10 mouse cellular contexts compared by ENCODE assay signal in the genomic region with DNA sequence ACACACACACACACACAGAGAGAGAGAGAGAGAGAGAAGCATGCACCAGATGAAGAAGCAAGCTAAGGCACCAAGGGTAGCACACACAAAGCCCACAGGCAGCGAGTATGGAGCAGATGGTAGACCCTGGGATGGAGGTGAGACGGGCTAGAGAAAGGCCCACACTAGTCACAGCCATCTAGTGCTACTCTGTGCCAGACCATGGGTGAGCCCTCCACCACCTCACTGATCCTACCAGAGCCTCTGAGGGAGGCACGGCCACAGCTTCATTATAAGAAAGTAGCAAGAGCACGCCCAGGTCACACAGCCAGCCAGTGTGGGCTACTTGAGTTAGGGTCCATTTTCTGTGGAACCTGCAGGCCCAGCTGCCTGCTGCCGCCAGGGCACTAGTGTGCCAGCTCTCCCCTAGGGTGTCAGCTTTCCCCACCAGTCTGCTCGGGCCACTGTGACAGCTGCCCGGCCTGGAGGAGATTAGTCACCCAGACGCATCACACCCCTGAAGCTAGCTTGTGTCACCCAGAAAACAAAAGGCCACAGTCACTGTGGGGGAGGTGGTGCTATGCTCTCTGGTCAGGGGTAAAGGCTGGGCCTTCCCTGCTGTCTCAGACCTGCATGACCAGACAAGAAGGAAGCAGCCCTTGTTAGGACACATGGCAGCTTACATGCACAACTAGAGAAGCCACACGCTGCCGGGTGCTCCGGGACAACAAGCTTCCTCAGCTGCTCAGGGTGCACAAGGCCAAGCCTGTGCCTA. TPM values are rescaled to one million over a fixed set of nuclear protein-coding genes. Genes with fewer than 3 reads are reported as not detected.
DNase-seq lines count a peak whose midpoint lies in the region; ATAC-seq and TF ChIP-seq lines count a peak whose summit lies in the region.
"Had no signal": no experiment of that assay in that cellular context is flagged by ENCODE, and none has a peak within 500 bp of the region (broad histone marks: within the 10 kb centered on the region; RNA-seq: fewer than 3 reads in every experiment).

No protein-coding gene starts in this region.

- no peaks in the 10 kb centered on the region for H3K9me3 ChIP-seq in intestine, postnatal 0 days (ENCODE audit: control insufficient read depth)
- no peaks in the 10 kb centered on the region for H3K9me3 ChIP-seq in midbrain, embryonic 12.5 days

- peak; percentile 10; the same call in 1 of the 2 replicates for ATAC-seq in intestine, postnatal 0 days
- no peak for ATAC-seq in midbrain, embryonic 12.5 days (ENCODE audit: low FRiP score, low read depth)

- intact Hi-C loops in left cerebral cortex, postnatal 4 days (cut with DNase I): no loop called here
- intact Hi-C loops in gastrocnemius, adult 2 months (cut with DNase I): loop anchor here (2.0 to 10.0 kb wide), 2 partner anchors 39 to 1097 kb away; a partner anchor contains a TSS

- peak overlapping the region; percentile 92 for H3K27ac ChIP-seq in bone marrow macrophage, adult 2 months (ENCODE audit: insufficient read depth, low read depth, low read length)
- H3K27ac ChIP-seq in gastrocnemius, adult 2 months: peak overlapping the region; percentile 99
- peak overlapping the region; percentile 15 for H3K27ac ChIP-seq in intestine, postnatal 0 days (ENCODE audit: low read depth, low read length)
- peak overlapping the region; percentile 27 for H3K27ac ChIP-seq in midbrain, embryonic 12.5 days (replicated peaks)

- TF ChIP-seq CTCF in bone marrow macrophage, adult 2 months (IDR thresholded peaks at IDR 0.05; ENCODE audit: low read depth, low read length): no peak
- peak; percentile 21; the same call in 1 of the 2 replicates for TF ChIP-seq CTCF in gastrocnemius, adult 2 months (IDR thresholded peaks at IDR 0.05)
- no peak for TF ChIP-seq CTCF in intestine, postnatal 0 days (IDR thresholded peaks at IDR 0.05; ENCODE audit: low read depth)

- no peaks in the 10 kb centered on the region for H3K27me3 ChIP-seq in intestine, postnatal 0 days (replicated peaks; ENCODE audit: control insufficient read depth, insufficient read depth, low read length)
- H3K27me3 ChIP-seq in midbrain, embryonic 12.5 days: no peaks in the 10 kb centered on the region; the same call in 1 of the 2 replicates

- 39% methylated on average over 11 of the region's 11 CpGs for WGBS in intestine, postnatal 0 days
- 51% methylated on average over 11 of the region's 11 CpGs for WGBS in midbrain, embryonic 12.5 days

- no peak for TF ChIP-seq POLR2A in bone marrow macrophage, adult 2 months (IDR thresholded peaks at IDR 0.05; ENCODE audit: borderline replicate concordance, low read depth, low read length)

- no peak overlapping the region for H3K9ac ChIP-seq in intestine, postnatal 0 days (ENCODE audit: low read depth, low read length)
- no peak overlapping the region for H3K9ac ChIP-seq in midbrain, embryonic 12.5 days (replicated peaks)

- H3K36me3 ChIP-seq in intestine, postnatal 0 days (ENCODE audit: control insufficient read depth, insufficient read depth): peaks cover 25% of the 10 kb centered on the region
- H3K36me3 ChIP-seq in midbrain, embryonic 12.5 days: no peaks in the 10 kb centered on the region

- H3K4me1 ChIP-seq in bone marrow macrophage, adult 2 months (ENCODE audit: control insufficient read depth, insufficient read depth, low read length): peaks cover 44% of the 10 kb centered on the region
- peaks cover 20% of the 10 kb centered on the region for H3K4me1 ChIP-seq in intestine, postnatal 0 days (replicated peaks; ENCODE audit: control insufficient read depth, insufficient read depth, low read length)
- peaks cover 47% of the 10 kb centered on the region for H3K4me1 ChIP-seq in midbrain, embryonic 12.5 days

- peak; percentile 74 for DNase-seq in left cerebral cortex, postnatal 4 days
- no peak for DNase-seq in left cerebral cortex, adult 11 months (ENCODE audit: low spot score)
- DNase-seq in gastrocnemius, adult 2 months: peak; percentile 87
- no peak for DNase-seq in ovary, postnatal 10 days (ENCODE audit: low spot score)
- DNase-seq in kidney, postnatal 14 days: no peak

- peak overlapping the region; percentile 55 for H3K4me3 ChIP-seq in bone marrow macrophage, adult 2 months (ENCODE audit: insufficient read depth, low read length)
- peak overlapping the region; percentile 83 for H3K4me3 ChIP-seq in gastrocnemius, adult 2 months
- H3K4me3 ChIP-seq in intestine, postnatal 0 days (ENCODE audit: low read depth, low read length): no peak overlapping the region
- H3K4me3 ChIP-seq in midbrain, embryonic 12.5 days: no peak overlapping the region

- peak overlapping the region; percentile 35 for H3K4me2 ChIP-seq in intestine, postnatal 0 days (replicated peaks; ENCODE audit: low read depth)
- H3K4me2 ChIP-seq in midbrain, embryonic 12.5 days (replicated peaks): no peak overlapping the region

RNA-seq across cellular contexts. Expression of a gene that starts 2.1 kb away (rescaled TPM):
- total RNA-seq in left cerebral cortex, postnatal 4 days (2021): not detected
- not detected in 2 replicates for polyA plus RNA-seq in bone marrow macrophage, adult 2 months (2012; ENCODE audit: insufficient read depth, insufficient read length, missing spikeins)
- total RNA-seq in gastrocnemius, adult 2 months (2021): not detected
- polyA plus RNA-seq in intestine, postnatal 0 days (2015; fragmentation: Nextera tagmentation; extraction: Ambion mirVana): 0.21 and 0.30 TPM in 2 replicates
- polyA plus RNA-seq in midbrain, embryonic 12.5 days (2016; fragmentation: Nextera tagmentation; extraction: Ambion mirVana): 0.37 TPM in 2 replicates
- polyA plus RNA-seq: embryonic facial prominence, embryonic 11.5 days had no signal

RNA-seq across cellular contexts. Expression of a gene that starts 15.5 kb away (rescaled TPM):
- total RNA-seq in left cerebral cortex, postnatal 4 days (2021): 10 to 100 TPM; 40.6 to 45.4 TPM
- 1.0 and 3.4 TPM in 2 replicates for polyA plus RNA-seq in bone marrow macrophage, adult 2 months (2012; ENCODE audit: insufficient read depth, insufficient read length, missing spikeins)
- under 1 TPM; 0.51 to 0.92 TPM for total RNA-seq in gastrocnemius, adult 2 months (2021)
- polyA plus RNA-seq in intestine, postnatal 0 days (2015; fragmentation: Nextera tagmentation; extraction: Ambion mirVana): 119 and 128 TPM in 2 replicates
- 672 and 763 TPM in 2 replicates for polyA plus RNA-seq in midbrain, embryonic 12.5 days (2016; fragmentation: Nextera tagmentation; extraction: Ambion mirVana)

RNA-seq across cellular contexts. Expression of a gene that starts 20.5 kb away (rescaled TPM):
- total RNA-seq in left cerebral cortex, postnatal 4 days (2021): 10 to 100 TPM; 10.8 to 12.2 TPM
- polyA plus RNA-seq in bone marrow macrophage, adult 2 months (2012; ENCODE audit: insufficient read depth, insufficient read length, missing spikeins): not detected in 2 replicates
- not detected for total RNA-seq in gastrocnemius, adult 2 months (2021)
- 0.24 and 0.26 TPM in 2 replicates for polyA plus RNA-seq in intestine, postnatal 0 days (2015; fragmentation: Nextera tagmentation; extraction: Ambion mirVana)
- polyA plus RNA-seq in midbrain, embryonic 12.5 days (2016; fragmentation: Nextera tagmentation; extraction: Ambion mirVana): 0.31 and 0.56 TPM in 2 replicates
- polyA plus RNA-seq: stomach, embryonic 14.5 days had no signal

RNA-seq across cellular contexts. Expression of a gene that starts 28.1 kb away (rescaled TPM):
- total RNA-seq in left cerebral cortex, postnatal 4 days (2021): 100 to 1,000 TPM; 134 to 158 TPM
- polyA plus RNA-seq in bone marrow macrophage, adult 2 months (2012; ENCODE audit: insufficient read depth, insufficient read length, missing spikeins): 129 and 144 TPM in 2 replicates
- 10 to 100 TPM; 33.7 to 37.5 TPM for total RNA-seq in gastrocnemius, adult 2 months (2021)
- 53.2 and 56.8 TPM in 2 replicates for polyA plus RNA-seq in intestine, postnatal 0 days (2015; fragmentation: Nextera tagmentation; extraction: Ambion mirVana)
- polyA plus RNA-seq in midbrain, embryonic 12.5 days (2016; fragmentation: Nextera tagmentation; extraction: Ambion mirVana): 24.5 and 26.1 TPM in 2 replicates

Comparison
In these comparisons a context has a peak if more than half of its experiments do, and no peak if none do; other contexts are left out.
1. DNase-seq: peak in left cerebral cortex, postnatal 4 days (single experiment) and gastrocnemius, adult 2 months (single experiment); none in left cerebral cortex, adult 11 months (single experiment), ovary, postnatal 10 days (single experiment) and kidney, postnatal 14 days (single experiment).
2. H3K27ac ChIP-seq: peak in every context shown above with its lines; median percentile 99 in gastrocnemius, adult 2 months; 92 in bone marrow macrophage, adult 2 months; 27 in midbrain, embryonic 12.5 days; 15 in intestine, postnatal 0 days.
3. H3K4me3 ChIP-seq: peak in bone marrow macrophage, adult 2 months (single experiment) and gastrocnemius, adult 2 months (single experiment); none in intestine, postnatal 0 days (single experiment) and midbrain, embryonic 12.5 days (single experiment).
4. RNA of a gene that starts 15.5 kb away (polyA plus RNA-seq): 672 to 763 TPM in midbrain, embryonic 12.5 days and 119 to 128 TPM in intestine, postnatal 0 days; 1.0 to 3.4 TPM in bone marrow macrophage, adult 2 months; every median in the first group is over 10 times any median in the second.